Mouse (Mus musculus) myocyte (in vitro differentiated cells): ENCODE results near the gene Wdr31.

ENCODE experiments used
- MAX ChIP-seq: IDR thresholded peaks from one replicate; pipeline ENCODE4 v1.6.1; 2011; ENCODE audit warnings: low read depth, mild to moderate bottlenecking, control low read depth
- POLR2AphosphoS2 ChIP-seq: IDR thresholded peaks from one replicate; pipeline ENCODE4 v1.6.1; 2011; ENCODE audit warnings: low read depth, control low read depth; ENCODE audit not compliant: insufficient read length
- REST ChIP-seq: IDR thresholded peaks from one replicate; pipeline ENCODE4 v1.6.1; 2011; ENCODE audit warnings: mild to moderate bottlenecking, control low read depth, moderate library complexity; ENCODE audit not compliant: insufficient read depth, insufficient read length
- TCF3 ChIP-seq: IDR thresholded peaks from one replicate; pipeline ENCODE4 v1.6.1; 2011; ENCODE audit warnings: low read depth, control low read depth; ENCODE audit not compliant: insufficient read length

- TF ChIP-seq MAX, result no peak
- no peak for TF ChIP-seq REST
- TF ChIP-seq POLR2AphosphoS2, result no peak
- peak; percentile 8 for TF ChIP-seq TCF3
Measured at GRCm38 (mm10) chr4:62460348-62460747, 10.3 kb downstream of the Wdr31 start.
